Mouse (Mus musculus) kidney, embryonic 16.5 days (tissue): Measurements from ENCODE around the gene Glul. TPM values are rescaled to one million over a fixed set of nuclear protein-coding genes. Genes with fewer than 3 reads are reported as not detected.

Experiments used
- ATAC-seq: fragments of 200-750 bp; cut with Nextera tagmentation; 2 replicates; pipeline ENCODE4 v1.8.0; 2017; ENCODE audit warnings: moderate TSS enrichment; ENCODE audit not compliant: low FRiP score, low TSS enrichment
- H3K27ac ChIP-seq: fragments of 300-500 bp; sonication (generic); 2 replicates; pipeline ENCODE4 v1.5.1; 2014; ENCODE audit warnings: low read length
- H3K27me3 ChIP-seq: fragments of 300-500 bp; sonication (generic); 2 replicates; pipeline ENCODE4 v1.6.1; 2014; ENCODE audit warnings: low read length, control low read depth, mixed read lengths; ENCODE audit not compliant: insufficient read depth
- H3K36me3 ChIP-seq: fragments of 300-500 bp; sonication (generic); 2 replicates; pipeline ENCODE4 v1.6.1; 2014; ENCODE audit warnings: low read length, control low read depth, mixed read lengths; ENCODE audit not compliant: insufficient read depth
- H3K4me1 ChIP-seq: fragments of 300-500 bp; sonication (generic); 2 replicates; pipeline ENCODE4 v1.6.1; 2014; ENCODE audit warnings: low read length, control low read depth, mixed read lengths; ENCODE audit not compliant: insufficient read depth
- H3K4me2 ChIP-seq: fragments of 300-500 bp; sonication (generic); replicated peaks from 2 replicates; pipeline ENCODE4 v1.6.1; 2014; ENCODE audit warnings: low read depth, low read length
- H3K4me3 ChIP-seq: fragments of 300-500 bp; sonication (generic); 2 replicates; pipeline ENCODE4 v1.5.1; 2014; ENCODE audit warnings: mild to moderate bottlenecking, low read length
- H3K9ac ChIP-seq: fragments of 300-500 bp; sonication (generic); replicated peaks from 2 replicates; pipeline ENCODE4 v1.6.1; 2014; ENCODE audit warnings: low read length
- H3K9me3 ChIP-seq: fragments of 300-500 bp; sonication (generic); 2 replicates; pipeline ENCODE4 v1.6.1; 2016; ENCODE audit warnings: low read length, control low read depth
- WGBS: fragments of 180-500 bp; shearing (Covaris S2); extraction: QIAGEN DNeasy Blood & Tissue Kit; methylation state at CpG from one replicate; pipeline ENCODE4 v1.1.7; 2014; 5-methylcytosine and 5-hydroxymethylcytosine counted together
- microRNA-seq: library from miRNA; unstranded; fragments of <30 nt; microRNA quantifications from one replicate; pipeline ENCODE4, GENCODE M21; 2016
- polyA plus RNA-seq: library from polyadenylated mRNA; unstranded; fragments of >200 nt; fragmentation: Nextera tagmentation; extraction: Ambion mirVana; gene quantifications from 2 replicates; pipeline ENCODE4 v1.2.1, GENCODE M21; 2015

Glul gene
- polyA plus RNA-seq, 1 experiment from 2014 or later = 176 TPM

- Histone ChIP-seq H3K27ac (no peak overlapping the region), H3K9me3 (no peaks in the 10 kb centered on the region), H3K4me1 (no peaks in the 10 kb centered on the region), H3K9ac (no peak overlapping the region), H3K4me2 (no peak overlapping the region), H3K4me3 (no peak overlapping the region), H3K36me3 (no peaks in the 10 kb centered on the region), H3K27me3 (no peaks in the 10 kb centered on the region)
- ATAC-seq = no peak
- WGBS = 65% methylated on average over 1 of the region's 1 CpGs
Measured at GRCm38 (mm10) chr1:153957850-153958249, 58.1 kb downstream of the Glul start.

Small RNAs within 50 kb of the gene (microRNA-seq; reads per million reads assigned to microRNA genes)
- gene Mir8114 = 11.1 reads per million, percentile 30 among the genes with 10 or more reads in this experiment

Other genes starting within 250 kb of the Glul start
- 0.16 and 0.31 TPM in 2 replicates for gene Rgs8, start 246.9 kb upstream of the Glul start, polyA plus RNA-seq
- 4.5 and 5.0 TPM in 2 replicates for gene Rgs16, start 159.6 kb upstream of the Glul start, polyA plus RNA-seq
- 10.7 and 12.4 TPM in 2 replicates for gene Rnasel, start 150.5 kb upstream of the Glul start, polyA plus RNA-seq
- gene Rgsl1, start 55.8 kb upstream of the Glul start, polyA plus RNA-seq = not detected in 2 replicates
- gene Teddm1b, start 25.6 kb upstream of the Glul start, polyA plus RNA-seq = 0.39 and 0.40 TPM in 2 replicates
- not detected in 2 replicates for gene Teddm1a, start 8.2 kb upstream of the Glul start, polyA plus RNA-seq
- gene Teddm2, start 284 bp downstream of the Glul start, polyA plus RNA-seq = 0.58 and 0.67 TPM in 2 replicates